Mouse (Mus musculus) hindbrain, embryonic 16.5 days (tissue): ENCODE measurements around the gene Npas3. TPM values are rescaled to one million over a fixed set of nuclear protein-coding genes. Genes with fewer than 3 reads are reported as not detected.
"Not testable (repeated sequence)": the region's sequence is repeated elsewhere in the genome, so short reads cannot be mapped to it uniquely, and the experiment has no call there.

Experiments used
- ATAC-seq: fragments of 200-750 bp; cut with Nextera tagmentation; 2 replicates; pipeline ENCODE4 v1.8.0; 2017; ENCODE audit warnings: moderate TSS enrichment, moderate library complexity
- H3K27ac ChIP-seq: fragments of 300-500 bp; sonication (generic); 2 replicates; pipeline ENCODE4 v1.5.1; 2014; ENCODE audit warnings: low read depth, mild to moderate bottlenecking, control low read depth, low read length, moderate library complexity
- H3K27me3 ChIP-seq: fragments of 300-500 bp; sonication (generic); replicated peaks from 2 replicates; pipeline ENCODE4 v1.6.1; 2014; ENCODE audit warnings: low read length; ENCODE audit not compliant: control insufficient read depth, insufficient read depth
- H3K36me3 ChIP-seq: fragments of 300-500 bp; sonication (generic); 2 replicates; pipeline ENCODE4 v1.6.1; 2014; ENCODE audit warnings: mild to moderate bottlenecking, low read length, moderate library complexity, mixed read lengths; ENCODE audit not compliant: control insufficient read depth, insufficient read depth
- H3K4me1 ChIP-seq: fragments of 300-500 bp; sonication (generic); 2 replicates; pipeline ENCODE4 v1.6.1; 2014; ENCODE audit warnings: low read depth, low read length; ENCODE audit not compliant: control insufficient read depth, insufficient read depth
- H3K4me2 ChIP-seq: fragments of 300-500 bp; sonication (generic); 2 replicates; pipeline ENCODE4 v1.6.1; 2014; ENCODE audit warnings: mild to moderate bottlenecking, low read length, control low read depth, moderate library complexity
- H3K4me3 ChIP-seq: fragments of 300-500 bp; sonication (generic); 2 replicates; pipeline ENCODE4 v1.5.1; 2014; ENCODE audit warnings: mild to moderate bottlenecking, low read length, control low read depth, moderate library complexity
- H3K9ac ChIP-seq: fragments of 300-500 bp; sonication (generic); 2 replicates; pipeline ENCODE4 v1.6.1; 2014; ENCODE audit warnings: low read depth, mild to moderate bottlenecking, control low read depth, low read length, moderate library complexity
- H3K9me3 ChIP-seq: fragments of 300-500 bp; sonication (generic); 2 replicates; pipeline ENCODE4 v1.6.1; 2014; ENCODE audit warnings: mild to moderate bottlenecking, low read length, moderate library complexity; ENCODE audit not compliant: control insufficient read depth
- WGBS: fragments of 180-500 bp; shearing (Covaris S2); extraction: QIAGEN DNeasy Blood & Tissue Kit; methylation state at CpG from one replicate; pipeline ENCODE4 v1.1.7; 2014; 5-methylcytosine and 5-hydroxymethylcytosine counted together
- polyA plus RNA-seq: library from polyadenylated mRNA; unstranded; fragments of >200 nt; fragmentation: Nextera tagmentation; extraction: Ambion mirVana; gene quantifications from 2 replicates; pipeline ENCODE4 v1.2.1, GENCODE M21; 2015

Npas3 gene
- polyA plus RNA-seq, 1 experiment from 2014 or later, result 21.4 TPM

DNA sequence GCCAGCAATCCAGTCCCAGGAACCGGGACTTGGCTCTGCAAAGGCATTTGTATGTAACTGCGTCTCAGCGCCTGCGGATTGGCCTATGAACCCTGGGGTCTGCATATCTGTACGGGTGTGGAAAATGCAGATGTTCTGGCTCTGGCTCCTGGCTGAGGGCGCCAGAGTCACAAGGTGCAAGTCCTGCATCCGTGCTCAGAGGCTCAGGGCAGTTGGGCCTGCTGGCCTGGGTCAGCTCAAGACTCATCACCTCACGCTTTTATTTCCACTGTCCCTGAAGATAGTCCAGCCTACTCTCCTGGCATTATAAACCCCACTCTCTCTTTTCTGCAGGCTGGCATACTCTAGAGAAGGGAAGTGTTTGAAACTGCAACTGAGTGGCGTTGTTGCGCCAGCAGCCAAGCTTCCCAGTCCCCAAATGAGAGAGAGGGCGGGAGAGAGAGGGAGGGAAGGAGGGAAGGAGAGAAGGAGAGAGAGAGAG lies 3.3 kb downstream of the Npas3 start:
- Histone ChIP-seq H3K27me3 (no peaks in the 10 kb centered on the region), H3K36me3 (no peaks in the 10 kb centered on the region), H3K4me1 (peaks cover 16% of the 10 kb centered on the region), H3K4me2 (peak overlapping the region; percentile 60), H3K9me3 (no peaks in the 10 kb centered on the region), H3K9ac (peak overlapping the region; percentile 94), H3K4me3 (peak overlapping the region; percentile 72), H3K27ac (peak overlapping the region; percentile 96)
- 0% methylated on average over 11 of the region's 11 CpGs for WGBS
- ATAC-seq, result peak; percentile 43

DNA sequence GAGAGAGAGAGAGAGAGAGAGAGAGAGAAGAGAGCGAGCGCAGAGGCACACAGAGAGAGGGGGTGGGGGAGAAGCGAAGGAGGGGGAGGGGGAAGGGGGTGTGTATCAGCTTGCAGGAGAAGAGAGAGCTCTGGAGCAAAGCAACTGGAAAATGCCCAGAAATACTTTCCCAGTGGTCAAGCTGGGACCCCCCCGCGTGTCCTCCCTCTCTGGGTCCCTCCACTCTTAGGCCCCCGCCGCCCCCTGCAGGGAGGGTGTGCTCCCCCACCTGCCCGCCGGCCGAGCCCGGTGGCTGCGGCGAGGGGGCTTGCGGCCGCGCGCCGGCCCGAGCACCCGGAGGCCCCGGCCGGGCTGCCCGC lies 3.7 kb downstream of the Npas3 start:
- H3K27me3 ChIP-seq, result no peaks in the 10 kb centered on the region
- H3K4me2 ChIP-seq, result peak overlapping the region; percentile 60
- peak overlapping the region; percentile 94 for H3K9ac ChIP-seq
- peak overlapping the region; percentile 72 for H3K4me3 ChIP-seq
- H3K36me3 ChIP-seq, result no peaks in the 10 kb centered on the region
- peak overlapping the region; percentile 96 for H3K27ac ChIP-seq
- peak; percentile 49 for ATAC-seq
- H3K4me1 ChIP-seq, result peaks cover 12% of the 10 kb centered on the region
- WGBS, result 0% methylated on average over 13 of the region's 23 CpGs
- no peaks in the 10 kb centered on the region for H3K9me3 ChIP-seq

DNA sequence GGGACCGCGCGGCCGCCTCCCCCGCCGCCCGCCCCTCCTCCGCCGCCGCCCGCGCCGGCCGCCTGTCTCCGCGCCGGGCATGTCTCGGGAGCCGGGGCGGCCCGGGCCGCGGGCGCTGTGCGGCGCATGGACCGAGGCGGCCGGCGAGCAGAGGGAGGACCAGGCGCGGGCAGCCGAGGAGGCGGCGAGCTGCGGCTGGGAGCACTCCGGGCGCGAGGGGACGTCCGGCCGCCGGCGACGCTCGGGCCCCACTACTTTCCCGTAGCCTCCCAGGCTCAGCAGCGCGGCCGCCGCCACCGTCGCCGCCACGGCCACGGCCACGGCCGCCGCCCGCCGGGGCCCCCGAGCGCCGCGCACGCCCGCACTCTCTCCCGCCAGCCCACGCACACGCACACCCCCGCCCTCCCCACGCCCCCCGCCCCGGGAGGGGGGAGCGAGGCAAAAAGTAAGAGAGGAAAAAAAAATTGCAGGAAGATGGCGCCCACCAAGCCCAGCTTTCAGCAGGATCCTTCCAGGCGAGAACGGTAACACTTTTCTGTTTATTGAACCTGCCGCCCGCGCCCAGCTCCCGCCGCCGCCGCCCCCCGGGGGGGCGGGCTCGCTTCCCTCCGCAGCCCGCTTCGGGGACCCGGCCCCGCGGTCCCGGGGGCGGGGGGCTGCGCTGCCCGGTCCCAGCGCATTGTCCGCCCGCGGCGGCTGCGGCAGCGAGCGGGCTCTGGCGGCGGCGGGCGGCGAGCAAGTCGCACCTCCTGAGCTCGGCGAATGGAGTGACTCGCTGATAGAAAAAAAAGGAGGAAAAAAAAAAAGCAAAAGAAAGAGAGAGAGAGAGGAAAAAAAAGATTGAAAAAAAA lies 4.3 kb downstream of the Npas3 start:
- peak overlapping the region; percentile 60 for H3K4me2 ChIP-seq
- WGBS, result under 1% methylated on average over 59 of the region's 115 CpGs
- ATAC-seq, result peak; percentile 19

DNA sequence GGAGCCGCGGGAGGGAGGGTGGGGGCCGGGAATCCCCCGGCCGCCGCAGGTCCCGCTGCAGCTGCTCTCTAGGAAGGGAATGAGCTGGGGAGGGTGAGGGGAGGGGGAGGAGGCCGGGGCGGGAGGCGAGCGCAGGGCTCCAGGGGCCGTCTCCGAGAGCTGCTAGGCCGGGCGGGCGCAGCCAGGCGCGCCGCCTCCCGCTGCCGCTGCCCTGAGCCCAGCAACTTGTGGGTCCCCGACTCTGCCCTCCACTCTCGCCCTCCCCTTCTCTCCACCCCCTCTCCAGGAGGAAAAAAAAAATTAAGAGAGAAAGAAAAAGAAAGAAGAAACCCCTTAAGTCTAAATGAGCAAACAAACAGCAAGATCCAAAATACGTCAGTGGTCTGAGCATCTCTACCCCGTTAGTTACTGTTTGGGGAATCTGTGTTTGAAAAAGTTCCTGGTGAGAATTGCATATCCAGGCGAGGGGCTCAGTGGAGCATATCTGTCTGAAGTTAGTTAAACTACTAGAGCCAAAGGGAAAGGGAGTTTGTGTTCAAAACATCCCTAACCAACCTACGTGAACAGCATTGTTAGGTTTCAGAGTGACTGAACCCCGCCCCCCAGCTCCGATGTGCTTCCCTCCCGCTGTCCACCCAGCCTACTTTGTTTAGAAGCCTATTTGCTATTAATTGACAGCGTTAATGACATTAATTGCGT lies 5.1 kb downstream of the Npas3 start:
- WGBS, result under 1% methylated on average over 27 of the region's 32 CpGs
- Histone ChIP-seq H3K9me3 (no peaks in the 10 kb centered on the region), H3K36me3 (no peaks in the 10 kb centered on the region), H3K9ac (peak overlapping the region; percentile 94), H3K4me2 (peak overlapping the region; percentile 60), H3K27ac (peak overlapping the region; percentile 96), H3K4me1 (peaks cover 10% of the 10 kb centered on the region), H3K4me3 (peak overlapping the region; percentile 72), H3K27me3 (no peaks in the 10 kb centered on the region)
- peak; percentile 60 for ATAC-seq

More for the DNA sequence above, 4.3 kb downstream of the Npas3 start:
- Histone ChIP-seq H3K27ac (peak overlapping the region; percentile 96), H3K36me3 (no peaks in the 10 kb centered on the region), H3K9ac (peak overlapping the region; percentile 94), H3K9me3 (no peaks in the 10 kb centered on the region), H3K4me3 (peak overlapping the region; percentile 72), H3K4me1 (peaks cover 10% of the 10 kb centered on the region), H3K27me3 (no peaks in the 10 kb centered on the region)

DNA sequence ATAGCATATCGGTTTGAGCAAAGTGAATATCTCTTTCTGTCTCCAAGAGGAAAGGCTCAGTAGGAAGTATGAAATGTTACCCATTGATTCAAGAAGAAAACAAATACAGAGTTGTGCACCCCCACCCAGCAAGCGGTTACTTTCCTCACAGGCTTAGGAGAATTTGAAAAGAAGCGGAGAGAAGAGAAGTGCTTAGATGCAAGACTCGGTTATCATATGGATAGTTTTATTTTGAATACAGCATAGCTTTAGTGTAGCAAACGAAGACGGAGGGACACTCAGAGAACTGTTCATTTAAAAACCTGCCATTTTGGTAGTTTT lies 5.6 kb downstream of the Npas3 start:
- no peak for ATAC-seq
- H3K4me2 ChIP-seq, result peak overlapping the region; percentile 60
- peak overlapping the region; percentile 72 for H3K4me3 ChIP-seq
- no peaks in the 10 kb centered on the region for H3K9me3 ChIP-seq
- peak overlapping the region; percentile 94 for H3K9ac ChIP-seq
- H3K27me3 ChIP-seq, result no peaks in the 10 kb centered on the region
- 6% methylated on average over 6 of the region's 6 CpGs for WGBS
- H3K27ac ChIP-seq, result peak overlapping the region; percentile 31
- peaks cover 10% of the 10 kb centered on the region for H3K4me1 ChIP-seq
- H3K36me3 ChIP-seq, result no peaks in the 10 kb centered on the region

DNA sequence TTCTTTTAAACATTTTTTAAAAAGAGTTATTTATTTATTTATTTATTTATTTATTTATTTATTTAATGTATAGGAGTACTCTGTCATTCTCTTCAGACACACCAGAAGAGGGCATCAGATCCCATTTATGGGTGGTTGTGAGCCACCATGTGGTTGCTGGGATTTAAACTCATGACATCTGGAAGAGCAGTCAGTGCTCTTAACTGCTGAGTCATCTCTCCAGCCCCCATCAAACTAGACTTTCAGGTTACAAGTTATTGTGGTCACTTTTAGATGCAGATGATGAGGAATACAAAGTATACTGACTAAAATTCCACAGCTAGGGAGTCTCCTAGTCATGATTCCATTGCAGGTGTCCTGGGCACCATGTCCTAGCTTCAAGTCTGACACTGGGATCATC lies 26.0 kb downstream of the Npas3 start:
- H3K9ac ChIP-seq, H3K9me3 ChIP-seq, H3K27ac ChIP-seq, ATAC-seq, H3K4me1 ChIP-seq, H3K4me3 ChIP-seq, H3K27me3 ChIP-seq, H3K36me3 ChIP-seq, H3K4me2 ChIP-seq: not testable (repeated sequence)

DNA sequence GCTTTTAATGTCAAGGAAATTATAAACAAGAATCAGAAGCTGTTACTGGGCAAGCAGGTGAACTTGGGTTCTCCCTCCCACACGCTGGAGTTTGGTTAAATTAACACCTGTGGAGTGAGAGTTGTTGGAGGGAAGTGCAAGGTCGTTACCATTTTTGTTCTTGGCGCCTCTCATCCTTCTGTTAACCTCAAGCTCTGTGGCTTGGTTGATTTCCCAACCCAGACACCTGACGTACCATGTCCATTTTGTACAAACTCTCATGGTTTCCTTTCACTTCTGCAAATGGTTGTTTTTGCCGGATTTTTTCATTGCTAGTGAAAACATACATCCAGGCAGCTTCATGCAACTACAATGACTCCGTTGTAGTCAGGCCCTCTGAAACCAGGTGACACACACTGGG lies 28.9 kb downstream of the Npas3 start:
- H3K4me2 ChIP-seq, result no peak overlapping the region
- no peaks in the 10 kb centered on the region for H3K36me3 ChIP-seq
- ATAC-seq, result no peak
- H3K4me3 ChIP-seq, result no peak overlapping the region
- no peak overlapping the region for H3K9ac ChIP-seq
- H3K27ac ChIP-seq, result no peak overlapping the region
- 86% methylated on average over 6 of the region's 6 CpGs for WGBS
- H3K27me3 ChIP-seq, result no peaks in the 10 kb centered on the region
- H3K9me3 ChIP-seq, result no peaks in the 10 kb centered on the region
- no peaks in the 10 kb centered on the region for H3K4me1 ChIP-seq

DNA sequence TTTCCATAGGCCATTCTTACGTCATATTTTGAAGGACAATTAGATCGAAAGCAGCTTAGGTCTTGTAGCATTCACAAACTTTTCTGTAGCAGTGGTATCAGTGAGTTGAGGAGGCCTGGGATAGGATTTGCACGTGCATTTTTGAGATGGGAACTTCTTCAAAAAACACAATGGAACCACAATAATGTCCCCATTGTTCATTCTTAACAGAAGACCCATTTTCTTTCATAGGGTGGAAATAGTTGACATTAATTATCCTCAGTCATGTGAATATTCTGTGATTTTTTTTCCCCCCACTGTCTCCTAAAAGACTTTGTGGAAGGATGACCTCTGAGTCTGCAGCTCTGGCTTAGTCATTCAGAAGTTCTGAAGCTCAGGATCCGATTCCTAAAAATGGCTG lies 41.9 kb downstream of the Npas3 start:
- Histone ChIP-seq H3K36me3 (no peaks in the 10 kb centered on the region), H3K9ac (no peak overlapping the region), H3K27me3 (no peaks in the 10 kb centered on the region), H3K4me1 (peaks cover 6% of the 10 kb centered on the region), H3K27ac (no peak overlapping the region), H3K9me3 (no peaks in the 10 kb centered on the region), H3K4me3 (no peak overlapping the region), H3K4me2 (no peak overlapping the region)
- WGBS, result 61% methylated on average over 4 of the region's 4 CpGs
- ATAC-seq, result no peak

DNA sequence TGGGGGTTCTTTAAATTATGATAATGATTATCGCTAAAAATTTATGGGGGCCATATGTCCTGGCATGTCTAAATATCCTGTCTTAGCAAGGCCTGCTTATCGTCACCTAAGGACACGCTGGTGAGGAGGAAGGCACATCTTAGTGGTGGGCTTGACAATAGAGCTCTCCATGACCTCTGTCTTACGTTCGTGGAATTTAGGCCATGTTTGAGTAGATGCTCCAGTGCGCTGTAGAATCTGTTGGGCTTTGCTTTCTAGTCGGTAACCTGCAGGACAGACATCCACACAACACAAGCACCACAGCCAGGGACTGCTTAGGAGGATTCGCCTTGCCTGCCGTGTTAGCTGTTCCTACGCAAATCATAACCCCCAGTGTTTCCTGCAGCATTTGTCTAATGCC lies 42.4 kb downstream of the Npas3 start:
- no peaks in the 10 kb centered on the region for H3K36me3 ChIP-seq
- no peaks in the 10 kb centered on the region for H3K27me3 ChIP-seq
- no peak for ATAC-seq
- no peak overlapping the region for H3K4me2 ChIP-seq
- H3K4me3 ChIP-seq, result no peak overlapping the region
- no peak overlapping the region for H3K9ac ChIP-seq
- H3K4me1 ChIP-seq, result peaks cover 8% of the 10 kb centered on the region
- H3K9me3 ChIP-seq, result no peaks in the 10 kb centered on the region
- no peak overlapping the region for H3K27ac ChIP-seq
- WGBS, result 82% methylated on average over 10 of the region's 10 CpGs
